ENCODE assay signal across 8 mouse cellular contexts in the genomic region with DNA sequence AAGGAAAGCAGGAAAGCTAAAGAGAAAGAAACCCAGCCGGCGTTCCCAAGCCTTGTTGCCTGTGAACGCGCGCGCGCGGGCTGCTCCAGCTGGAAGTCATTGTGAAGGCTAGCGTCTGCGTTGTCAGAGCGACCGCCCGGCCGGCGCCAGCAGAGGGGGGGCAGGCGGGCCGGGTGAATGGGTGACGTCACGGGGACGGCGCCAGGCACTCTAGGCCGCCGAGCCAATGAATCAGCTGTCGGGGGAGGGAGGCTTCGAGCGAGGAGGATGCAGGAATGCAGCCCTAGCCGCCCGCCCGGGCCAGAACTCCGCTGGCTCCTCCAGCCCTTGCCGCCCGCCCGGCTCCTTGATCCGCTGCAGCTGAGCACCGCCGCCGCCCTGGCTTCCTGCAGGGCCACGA. TPM values are rescaled to one million over a fixed set of nuclear protein-coding genes. Genes with fewer than 3 reads are reported as not detected.
A peak's percentile ranks its signal among the peaks of the same experiment; 100 is the strongest.
DNase-seq lines count a peak whose midpoint lies in the region; ATAC-seq lines count a peak whose summit lies in the region.

No protein-coding gene starts in this region.

- no peaks in the 10 kb centered on the region for H3K4me1 ChIP-seq in heart, embryonic 11.5 days (ENCODE audit: control insufficient read depth, insufficient read depth, low read length)
- H3K4me1 ChIP-seq in kidney, embryonic 14.5 days (ENCODE audit: control insufficient read depth, insufficient read depth, low read length), result 0 out of 2 replicates have a peak, but pooled peaks cover 5% of the 10 kb centered on the region
- H3K4me1 ChIP-seq in limb, embryonic 12.5 days (replicated peaks), result peaks cover 20% of the 10 kb centered on the region
- H3K4me1 ChIP-seq in midbrain, embryonic 13.5 days (replicated peaks), result peaks cover 23% of the 10 kb centered on the region

- ATAC-seq in heart, embryonic 11.5 days (replicated peaks; ENCODE audit: insufficient number of reproducible peaks, low FRiP score, low TSS enrichment), result peak; percentile 95
- peak; percentile 99 for ATAC-seq in kidney, embryonic 14.5 days (ENCODE audit: low FRiP score, low TSS enrichment)
- peak; percentile 99 for ATAC-seq in limb, embryonic 12.5 days (ENCODE audit: insufficient number of reproducible peaks, insufficient read depth, low FRiP score, low TSS enrichment, low read depth)
- ATAC-seq in midbrain, embryonic 13.5 days, result peak; percentile 98
- no peak for ATAC-seq in monocyte, adult 5-6 weeks (replicated peaks; ENCODE audit: insufficient number of reproducible peaks, low FRiP score, low TSS enrichment, poor library complexity, severe bottlenecking)

- H3K4me3 ChIP-seq in heart, embryonic 11.5 days (ENCODE audit: low read depth, low read length), result peak overlapping the region; percentile 34
- H3K4me3 ChIP-seq in kidney, embryonic 14.5 days (ENCODE audit: low read length), result peak overlapping the region; percentile 30
- peak overlapping the region; percentile 37 for H3K4me3 ChIP-seq in limb, embryonic 12.5 days (replicated peaks)
- H3K4me3 ChIP-seq in midbrain, embryonic 13.5 days (replicated peaks), result peak overlapping the region; percentile 42

- DNase-seq in c-Kit-positive CD71-negative TER-119-negative erythroid progenitor cells, embryonic 14.5 days (ENCODE audit: low read depth), result peak; percentile 36
- DNase-seq in fibroblast of lung, adult 2 months (ENCODE audit: low read depth), result peak; percentile 93
- peak; percentile 42 to 65 for DNase-seq in spleen, postnatal 4 days (ENCODE audit: low spot score in 2 of 2)

- under 1% methylated on average over 36 of the region's 38 CpGs for WGBS in heart, embryonic 11.5 days (ENCODE audit: insufficient replicate concordance)
- 2% methylated on average over 24 of the region's 38 CpGs for WGBS in kidney, embryonic 14.5 days
- WGBS in limb, embryonic 12.5 days, result under 1% methylated on average over 38 of the region's 38 CpGs
- WGBS in midbrain, embryonic 13.5 days, result 1% methylated on average over 38 of the region's 38 CpGs

- no peaks in the 10 kb centered on the region for H3K27me3 ChIP-seq in heart, embryonic 11.5 days (ENCODE audit: control insufficient read depth, insufficient read depth, low read length)
- H3K27me3 ChIP-seq in kidney, embryonic 14.5 days (ENCODE audit: control insufficient read depth, insufficient read depth, low read length), result no peaks in the 10 kb centered on the region
- no peaks in the 10 kb centered on the region for H3K27me3 ChIP-seq in limb, embryonic 12.5 days
- no peaks in the 10 kb centered on the region for H3K27me3 ChIP-seq in midbrain, embryonic 13.5 days

- H3K36me3 ChIP-seq in heart, embryonic 11.5 days (ENCODE audit: control insufficient read depth, insufficient read depth, low read length), result no peaks in the 10 kb centered on the region
- no peaks in the 10 kb centered on the region for H3K36me3 ChIP-seq in kidney, embryonic 14.5 days (ENCODE audit: control insufficient read depth, insufficient read depth, low read length)
- H3K36me3 ChIP-seq in limb, embryonic 12.5 days, result no peaks in the 10 kb centered on the region
- no peaks in the 10 kb centered on the region for H3K36me3 ChIP-seq in midbrain, embryonic 13.5 days

- H3K9ac ChIP-seq in heart, embryonic 11.5 days (ENCODE audit: low read depth, low read length), result peak overlapping the region; percentile 70
- H3K9ac ChIP-seq in kidney, embryonic 14.5 days (ENCODE audit: low read depth, low read length), result peak overlapping the region; percentile 55
- peak overlapping the region; percentile 52 for H3K9ac ChIP-seq in limb, embryonic 12.5 days (replicated peaks)
- H3K9ac ChIP-seq in midbrain, embryonic 13.5 days (replicated peaks), result peak overlapping the region; percentile 62

- no peaks in the 10 kb centered on the region for H3K9me3 ChIP-seq in heart, embryonic 11.5 days (replicated peaks; ENCODE audit: control insufficient read depth, low read length)
- no peaks in the 10 kb centered on the region for H3K9me3 ChIP-seq in kidney, embryonic 14.5 days (ENCODE audit: control insufficient read depth, low read length)
- no peaks in the 10 kb centered on the region for H3K9me3 ChIP-seq in limb, embryonic 12.5 days
- no peaks in the 10 kb centered on the region for H3K9me3 ChIP-seq in midbrain, embryonic 13.5 days

- peak overlapping the region; percentile 96 for H3K27ac ChIP-seq in heart, embryonic 11.5 days (ENCODE audit: low read depth, low read length)
- H3K27ac ChIP-seq in kidney, embryonic 14.5 days (ENCODE audit: low read depth, low read length), result peak overlapping the region; percentile 94
- peak overlapping the region; percentile 96 for H3K27ac ChIP-seq in limb, embryonic 12.5 days
- H3K27ac ChIP-seq in midbrain, embryonic 13.5 days, result peak overlapping the region; percentile 92

- H3K4me2 ChIP-seq in heart, embryonic 11.5 days, result peak overlapping the region; percentile 73
- H3K4me2 ChIP-seq in kidney, embryonic 14.5 days (replicated peaks; ENCODE audit: low read depth, low read length), result peak overlapping the region; percentile 61
- H3K4me2 ChIP-seq in limb, embryonic 12.5 days, result peak overlapping the region; percentile 58
- H3K4me2 ChIP-seq in midbrain, embryonic 13.5 days (replicated peaks), result peak overlapping the region; percentile 60

RNA-seq across cellular contexts. Expression of gene Id4, which starts 33.3 kb away (rescaled TPM):
- 3.2 and 4.9 TPM in 2 replicates for polyA plus RNA-seq in heart, embryonic 11.5 days (2014; fragmentation: Nextera tagmentation; extraction: Ambion mirVana)
- polyA plus RNA-seq in kidney, embryonic 14.5 days (2014; fragmentation: Nextera tagmentation; extraction: Ambion mirVana), result 18.3 and 23.1 TPM in 2 replicates
- 8.4 and 9.8 TPM in 2 replicates for polyA plus RNA-seq in limb, embryonic 12.5 days (2016; fragmentation: Nextera tagmentation; extraction: Ambion mirVana)
- 124 and 162 TPM in 2 replicates for polyA plus RNA-seq in midbrain, embryonic 13.5 days (2015; fragmentation: Nextera tagmentation; extraction: Ambion mirVana)
- not detected in 3 replicates for total RNA-seq in monocyte, adult 5-6 weeks (2017)

Comparison
In these comparisons a context has a peak if more than half of its experiments do, and no peak if none do; other contexts are left out.
1. DNase-seq: peak in every context shown above with its lines; median percentile 93 in fibroblast of lung, adult 2 months; 54 in spleen, postnatal 4 days; 36 in c-Kit-positive CD71-negative TER-119-negative erythroid progenitor cells, embryonic 14.5 days.